Mouse (Mus musculus) cerebellum, postnatal 25 days (tissue): ENCODE results near the gene Mipol1.
A peak's percentile ranks its signal among the peaks of the same experiment; 100 is the strongest.

Experiments used
- DNase-seq, 2 experiments: peaks; one replicate each; pipeline ENCODE4 v3.0.0; 2021; ENCODE audit warnings: mixed read lengths in 2 of 2

Gene Mipol1

DNA sequence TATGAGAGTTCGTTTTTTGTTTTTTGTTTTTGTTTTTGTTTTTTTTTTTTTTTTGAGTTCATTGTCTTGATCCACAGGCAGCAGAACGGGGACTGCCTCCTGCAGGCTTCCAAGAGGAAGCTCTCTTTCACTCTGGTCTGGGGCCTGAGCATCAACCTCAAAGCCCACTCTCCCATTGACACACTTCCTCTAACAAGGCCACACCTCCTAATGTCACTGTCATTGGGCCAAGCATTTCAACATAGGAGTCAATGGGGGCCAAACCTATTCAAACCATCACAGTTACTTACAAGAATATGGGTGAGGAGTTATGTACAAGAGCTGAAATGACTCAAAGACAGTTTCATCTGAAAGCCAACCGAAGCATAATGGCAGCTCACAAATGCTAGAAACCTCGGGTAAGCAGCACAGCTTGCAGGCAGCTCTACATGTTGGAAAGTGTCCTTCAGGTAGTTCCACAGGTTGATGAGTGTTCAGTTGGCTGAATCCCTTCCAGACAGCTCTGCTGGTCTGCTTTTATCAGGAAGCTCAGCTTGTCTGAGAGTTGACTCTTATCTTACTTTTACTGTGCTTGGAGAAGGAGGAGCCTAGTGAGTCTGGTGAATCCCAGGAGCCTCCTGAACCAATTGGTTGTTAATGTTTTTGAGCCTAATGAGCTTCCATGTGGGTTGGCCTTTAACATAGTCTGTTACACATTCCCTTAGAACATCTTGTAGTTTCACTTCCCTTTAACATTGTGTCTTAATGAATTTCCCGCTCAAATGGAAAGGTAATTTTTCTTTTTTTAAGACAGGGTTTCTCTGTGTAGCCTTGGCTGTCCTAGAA lies 13.7 kb downstream of the Mipol1 start:
- DNase-seq: no peak

DNA sequence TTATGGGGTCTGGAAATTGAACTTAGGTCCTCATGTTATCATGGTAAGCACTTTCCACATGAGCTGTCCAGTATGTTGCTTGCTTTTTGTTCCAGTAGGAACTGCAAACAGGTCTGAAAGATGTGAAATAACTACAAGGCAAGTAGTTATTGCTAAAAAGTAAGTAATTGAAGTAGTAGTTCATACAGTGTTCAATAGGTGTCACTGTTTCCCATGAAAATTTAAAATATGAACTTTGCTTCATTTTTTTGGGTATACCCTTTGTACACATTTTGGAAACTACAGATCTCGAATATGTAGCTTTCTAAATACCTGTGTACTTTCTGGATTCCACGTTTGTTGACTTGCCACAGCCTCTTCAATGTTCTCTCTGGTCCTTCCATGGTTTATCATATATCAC lies 28.3 kb downstream of the Mipol1 start:
- no peak for DNase-seq

DNA sequence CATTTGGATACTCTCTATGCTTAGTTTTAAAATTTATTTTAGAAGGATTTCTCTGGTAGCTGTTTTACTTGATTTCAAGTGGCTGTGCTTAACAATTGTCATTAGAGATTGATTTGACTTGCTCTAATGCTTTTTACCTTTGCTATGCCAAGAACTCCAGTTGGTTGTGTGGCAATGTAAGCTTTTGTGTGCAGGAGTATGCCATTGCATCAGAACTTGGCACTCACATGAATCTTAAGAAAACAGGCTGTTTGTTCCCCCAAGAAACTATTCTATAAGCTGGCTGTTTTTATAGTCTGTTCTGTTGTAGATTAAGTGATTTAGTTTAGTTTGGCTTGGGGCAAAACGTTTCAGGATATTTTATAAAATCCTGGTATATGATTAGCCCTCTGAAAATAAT lies 45.2 kb downstream of the Mipol1 start:
- DNase-seq: no peak

DNA sequence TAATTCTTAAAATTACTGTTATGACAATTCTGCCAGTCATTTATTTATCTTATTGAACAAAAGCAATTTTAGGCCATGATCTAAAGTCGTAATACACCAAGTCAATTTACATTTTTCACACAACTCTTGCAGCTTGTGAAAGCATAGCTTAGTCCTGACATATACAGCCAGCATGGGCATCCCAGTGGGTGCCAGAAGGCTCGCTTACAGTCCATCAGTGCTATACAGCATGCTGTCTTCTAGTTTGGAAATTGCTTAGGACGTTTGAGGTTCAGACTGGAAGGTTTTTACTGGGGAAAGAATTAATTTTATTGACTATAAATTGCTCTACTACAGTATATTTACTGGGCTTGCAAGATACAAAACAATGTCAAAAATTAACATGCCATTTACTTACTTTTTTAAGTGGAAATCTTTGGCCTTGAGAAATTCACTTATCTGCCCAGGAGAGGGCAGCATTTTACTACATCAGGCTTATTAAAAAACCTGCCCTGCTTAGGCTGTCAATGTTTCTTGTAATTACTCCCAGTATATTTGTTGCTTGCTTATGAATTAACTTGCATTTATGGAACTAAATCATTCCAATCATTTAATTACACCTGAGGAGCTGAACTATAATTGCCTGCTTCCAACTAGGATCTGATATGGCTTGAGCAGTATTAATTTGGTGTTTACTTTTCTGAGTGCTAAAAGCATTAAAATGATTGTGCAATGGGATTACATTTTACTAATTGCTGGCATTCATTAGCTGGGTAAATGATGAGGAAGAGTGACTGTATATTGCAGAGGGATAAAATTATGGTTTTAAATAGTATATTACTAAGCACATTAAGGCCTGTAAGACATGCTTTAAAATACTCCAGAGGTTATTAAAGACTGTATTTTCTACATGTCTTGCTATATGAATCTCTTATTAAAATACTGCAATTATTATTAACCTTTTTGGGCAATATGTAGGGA lies 51.2 kb downstream of the Mipol1 start:
- DNase-seq: peak in 1 of 2 experiments; percentile 25

DNA sequence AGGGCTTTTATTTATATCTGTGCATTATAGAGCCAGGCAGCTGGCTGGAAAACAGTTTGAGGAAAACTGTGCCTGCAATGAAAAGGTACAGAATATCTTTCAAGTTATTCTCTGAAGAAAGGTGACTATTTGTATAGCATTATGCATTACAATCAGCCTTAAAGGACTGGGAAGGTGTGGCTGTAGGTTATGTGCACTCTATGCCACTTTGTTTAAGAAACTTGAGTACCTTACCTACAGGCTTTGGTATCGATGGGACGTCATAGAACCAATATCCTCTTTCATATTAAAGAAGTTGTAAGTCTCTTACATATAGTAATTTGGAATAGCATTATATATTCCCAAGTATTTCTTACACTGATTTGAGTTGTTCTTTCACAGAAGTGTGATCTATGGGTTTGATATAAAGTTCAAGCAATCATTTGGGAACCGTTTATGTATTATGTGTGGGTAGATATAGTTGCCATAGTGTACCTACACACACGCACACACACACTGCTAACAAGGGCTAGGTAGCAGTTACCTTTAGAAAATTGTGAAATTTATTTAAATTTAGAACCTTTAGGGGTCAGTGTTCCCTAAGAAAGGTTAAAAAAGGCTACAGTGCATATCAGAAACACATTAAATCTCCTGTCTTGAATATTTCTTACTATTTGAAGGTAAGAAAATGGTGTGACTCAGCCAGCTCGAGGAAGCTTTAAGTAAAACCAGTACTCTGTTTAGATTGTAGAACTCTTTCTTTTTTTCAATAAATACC lies 55.3 kb downstream of the Mipol1 start:
- DNase-seq: no peak

DNA sequence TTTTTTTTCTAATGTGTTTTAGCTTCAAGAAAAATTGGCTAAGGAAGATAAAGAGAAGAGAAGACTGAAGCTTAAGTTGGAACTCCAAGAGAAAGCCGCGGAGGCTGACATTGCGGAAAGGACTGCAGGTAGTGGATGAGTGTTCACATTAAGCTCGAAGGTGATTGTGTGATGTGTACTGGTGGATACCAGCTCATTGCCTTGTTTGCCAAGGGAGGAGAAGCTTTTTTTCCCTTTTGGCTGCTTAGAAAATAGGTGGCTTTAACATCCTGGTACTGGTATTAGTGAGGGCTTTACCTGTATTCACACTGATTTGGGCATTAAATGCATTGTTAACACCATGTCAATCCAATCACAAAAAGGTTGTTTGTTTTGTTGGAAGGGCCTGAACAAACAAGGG lies 77.1 kb downstream of the Mipol1 start:
- no peak for DNase-seq

DNA sequence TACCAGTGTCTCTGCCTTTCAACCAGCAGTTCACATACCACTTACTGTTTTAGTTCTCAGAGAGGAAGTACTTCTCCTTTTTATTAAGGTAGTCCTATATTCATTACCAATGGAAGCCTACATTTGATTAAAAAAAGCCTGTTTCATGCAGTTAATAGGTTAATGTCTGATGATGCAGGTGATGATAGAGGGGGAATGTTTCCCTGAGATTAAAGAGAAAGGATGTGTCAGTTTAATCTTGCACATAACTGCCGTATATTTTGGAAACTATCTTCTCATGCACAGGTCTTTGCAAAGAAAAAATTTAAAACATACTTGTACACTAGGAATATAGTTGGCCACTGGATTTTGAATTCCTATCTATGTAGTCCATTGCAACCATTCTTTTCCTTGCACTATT lies 77.5 kb downstream of the Mipol1 start:
- no peak for DNase-seq

DNA sequence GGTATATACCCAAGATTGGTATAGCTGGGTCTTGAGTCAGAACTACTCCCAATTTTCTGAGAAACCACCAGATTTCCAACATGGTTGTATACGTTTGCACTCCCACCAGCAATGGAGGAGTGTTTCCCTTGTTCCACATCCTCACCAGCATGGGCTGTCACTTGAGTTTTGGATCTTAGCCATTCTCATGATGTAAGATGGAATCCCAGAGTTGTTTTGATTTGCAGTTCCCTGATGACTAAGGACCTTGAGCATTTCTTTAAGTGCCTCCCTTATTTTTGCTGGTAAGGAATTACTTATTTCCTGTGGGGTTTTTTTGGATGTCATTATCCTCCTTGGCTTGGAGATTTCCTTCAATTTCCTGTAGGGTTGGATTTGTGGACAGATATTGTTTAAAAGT lies 108.8 kb downstream of the Mipol1 start:
- DNase-seq: no peak

DNA sequence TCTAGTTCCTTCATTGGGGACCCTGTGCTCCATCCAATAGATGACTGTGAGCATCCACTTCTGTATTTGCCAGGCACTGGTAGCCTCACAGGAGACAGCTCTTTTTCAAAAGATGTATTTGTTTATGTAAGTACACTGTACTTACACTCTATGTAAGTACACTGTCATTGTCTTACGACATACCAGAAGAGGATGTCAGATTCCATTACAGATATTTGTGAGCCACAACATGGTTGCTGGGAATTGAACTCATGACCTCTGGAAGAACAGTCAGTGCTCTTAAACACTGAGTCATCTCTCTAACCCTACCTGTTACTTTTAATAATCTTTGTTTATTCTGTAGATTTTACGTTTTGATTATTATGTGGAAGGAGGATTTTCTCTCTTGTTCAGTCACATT lies 109.9 kb downstream of the Mipol1 start:
- DNase-seq: no peak

DNA sequence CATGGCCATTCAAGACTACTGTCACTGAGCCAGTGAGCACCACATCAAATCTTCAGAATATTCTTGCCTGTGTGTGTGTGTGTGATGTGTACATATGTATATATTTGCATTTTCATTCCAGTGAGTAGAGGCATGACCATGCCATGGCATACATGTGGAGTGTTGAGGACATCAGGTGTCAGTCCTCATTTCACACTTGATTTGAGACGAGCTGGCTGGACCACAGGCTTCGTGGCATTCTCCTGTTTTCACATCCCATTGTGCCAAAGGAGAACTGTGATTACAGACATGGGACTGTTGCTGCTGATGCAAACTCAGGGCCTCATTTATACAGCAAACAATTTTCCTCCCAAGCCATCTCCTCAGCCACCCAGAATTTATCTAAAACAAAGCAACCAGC lies 132.5 kb downstream of the Mipol1 start:
- DNase-seq: no peak

DNA sequence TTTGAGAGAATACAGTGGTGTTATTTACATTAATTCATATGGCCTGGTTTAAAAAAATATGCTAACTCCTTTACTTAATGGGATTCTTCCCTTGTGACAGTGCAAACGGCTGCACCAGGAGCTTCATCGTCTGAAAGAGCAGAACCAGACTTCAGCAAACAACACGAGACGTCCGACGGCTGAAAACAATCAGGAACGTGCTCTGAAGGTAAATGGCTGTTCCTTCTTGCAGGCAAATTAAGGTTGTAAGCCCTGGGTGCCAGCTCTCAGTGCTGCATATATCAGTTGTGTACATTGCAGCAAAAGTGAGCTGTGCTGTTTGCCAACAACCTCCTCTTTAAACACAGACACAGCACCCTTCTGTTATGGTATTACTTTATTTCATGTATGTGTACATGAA lies 133.8 kb downstream of the Mipol1 start:
- DNase-seq: no peak

DNA sequence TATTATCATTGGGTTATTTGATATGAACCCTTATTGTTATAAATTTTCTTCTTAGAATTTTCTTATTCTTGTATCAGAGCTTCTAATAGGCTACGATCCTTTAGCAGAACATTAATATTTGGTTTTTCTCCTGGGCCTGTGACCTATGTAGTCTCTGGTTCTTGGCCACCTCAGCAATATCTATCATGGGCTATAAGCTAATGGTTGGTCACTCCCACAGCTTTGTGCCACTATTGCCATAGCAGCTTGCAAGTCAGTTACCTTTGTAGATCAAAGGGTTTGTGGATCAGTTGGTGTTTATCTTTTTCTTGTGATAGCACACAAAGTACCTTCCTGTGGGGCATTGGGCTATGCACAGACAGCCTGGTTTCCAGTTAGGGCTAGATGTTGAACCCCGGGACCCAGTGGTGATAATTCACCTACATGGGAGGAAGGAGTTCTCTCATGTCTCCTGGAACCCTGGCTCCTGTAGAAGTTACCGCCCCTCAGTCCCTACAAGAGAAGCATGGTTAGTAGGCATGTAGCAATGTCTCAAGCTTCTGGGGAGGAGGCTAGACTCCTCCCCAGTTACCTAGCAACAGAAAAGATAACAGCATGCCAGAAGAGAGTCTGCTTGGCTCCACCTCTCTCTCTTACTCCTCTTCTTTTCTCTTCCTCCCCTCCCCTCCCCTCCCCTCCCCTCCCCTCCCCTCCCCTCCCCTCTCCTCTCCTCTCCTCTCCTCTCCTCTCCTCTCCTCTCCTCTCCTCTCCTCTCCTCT lies 141.7 kb downstream of the Mipol1 start:
- no peak for DNase-seq

DNA sequence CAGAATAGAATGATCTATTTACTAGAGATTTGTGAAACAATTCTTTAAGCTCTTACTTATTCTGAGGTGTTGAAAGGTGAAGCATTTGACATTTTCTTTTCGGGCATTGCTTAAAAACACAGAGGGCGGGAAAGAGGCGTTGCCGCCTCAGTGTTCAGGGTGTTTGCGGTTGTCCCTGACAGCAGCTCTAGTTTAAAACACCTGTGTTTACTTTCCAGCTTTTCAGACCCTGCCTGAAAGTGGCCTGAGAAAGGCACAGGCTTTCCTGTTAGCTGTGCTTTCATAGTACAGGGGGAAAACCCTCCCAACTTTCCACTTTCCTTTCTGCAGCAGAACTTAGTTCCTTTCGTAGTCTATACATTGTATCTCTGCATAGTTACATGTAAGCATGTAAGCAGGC lies 152.6 kb downstream of the Mipol1 start:
- no peak for DNase-seq

DNA sequence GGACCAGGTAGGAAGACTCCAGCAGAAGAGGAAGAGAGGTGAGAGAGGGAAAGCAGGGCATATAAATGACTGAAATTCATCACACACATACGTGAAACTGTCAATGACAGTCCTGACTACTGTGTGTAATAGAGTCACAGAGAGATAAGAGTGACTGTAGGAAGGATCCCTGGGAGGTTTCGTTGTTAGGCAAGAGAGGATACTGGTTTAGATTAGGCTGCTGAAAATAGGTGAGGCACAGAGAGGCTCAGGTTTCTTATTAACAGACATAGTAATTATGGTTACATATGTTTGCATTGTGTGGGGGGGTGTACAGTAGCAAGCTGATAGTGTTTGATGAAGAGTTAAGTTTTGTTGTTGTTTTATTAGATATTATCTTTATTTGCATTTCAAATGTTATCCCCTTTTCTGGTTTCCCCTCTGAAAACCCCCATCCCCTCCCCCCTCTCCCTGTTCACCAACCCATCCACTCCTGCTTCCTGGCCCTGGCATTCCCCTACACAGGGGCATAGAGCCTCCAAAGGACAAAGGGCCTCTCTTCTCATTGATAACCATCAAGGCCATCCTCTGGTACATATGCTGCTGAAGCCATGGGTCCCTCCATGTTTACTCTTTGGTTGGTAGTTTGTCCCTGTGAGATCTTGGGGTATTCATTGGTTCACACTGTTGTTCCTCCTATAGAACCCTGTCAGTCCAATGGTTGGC lies 157.5 kb downstream of the Mipol1 start:
- no peak for DNase-seq

DNA sequence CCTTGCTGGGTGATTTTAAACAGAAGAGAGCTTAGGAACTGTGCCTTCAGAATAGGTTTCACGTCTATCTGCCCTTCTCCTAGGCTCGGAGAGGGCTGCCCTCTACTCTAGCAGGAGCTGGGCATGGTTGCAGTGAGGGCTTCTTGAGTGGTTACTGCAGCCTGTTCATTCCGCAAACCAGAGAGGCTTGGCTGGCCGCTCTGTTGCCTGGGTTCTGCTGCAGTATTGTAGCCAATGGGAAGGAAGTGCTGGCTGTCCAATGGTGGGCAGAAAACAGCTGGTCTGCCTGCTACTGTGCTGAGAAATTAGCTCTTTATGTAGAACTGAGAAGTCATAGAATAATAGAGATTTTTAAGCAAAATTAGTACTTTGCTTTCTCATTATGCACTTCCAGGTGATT lies 169.3 kb downstream of the Mipol1 start:
- DNase-seq: no peak

DNA sequence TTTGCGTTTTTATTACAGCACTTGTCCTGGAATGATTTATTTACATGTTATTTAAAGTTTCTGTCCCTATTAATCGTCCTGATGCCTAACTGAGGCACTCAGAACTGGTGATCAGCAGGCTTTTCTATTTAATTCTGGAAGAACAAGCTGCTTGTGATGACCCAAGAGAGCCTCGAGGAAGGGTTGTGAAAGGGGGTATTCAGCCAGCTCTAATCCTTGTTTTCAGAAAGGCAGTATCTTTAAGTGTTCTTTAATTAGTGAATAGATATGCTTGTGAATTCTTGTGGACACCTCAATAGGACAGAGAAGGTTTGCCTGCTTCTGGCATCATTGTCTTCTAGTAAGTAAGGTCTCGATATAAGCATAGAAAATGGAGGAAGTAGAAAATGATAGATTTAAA lies 170.0 kb downstream of the Mipol1 start:
- no peak for DNase-seq

DNA sequence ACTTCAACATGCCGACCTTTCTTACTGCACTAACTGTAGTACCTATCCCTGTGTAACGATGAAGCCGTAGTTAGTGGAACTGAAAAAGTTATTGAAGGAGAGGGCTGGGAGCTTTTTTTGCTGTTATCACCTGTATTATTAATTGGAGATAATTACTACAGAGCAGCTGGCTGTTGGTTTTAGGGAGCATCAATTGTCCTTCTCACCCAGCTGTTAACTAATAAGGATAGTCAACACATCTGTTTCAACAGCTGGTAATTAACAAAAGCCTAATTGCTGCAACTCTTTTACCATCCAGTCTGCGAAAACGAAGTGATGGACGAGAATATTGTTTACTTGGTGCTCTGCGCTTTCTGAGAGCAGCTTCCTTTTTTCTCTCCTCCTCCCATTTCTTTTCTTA lies 170.9 kb downstream of the Mipol1 start:
- no peak for DNase-seq

DNA sequence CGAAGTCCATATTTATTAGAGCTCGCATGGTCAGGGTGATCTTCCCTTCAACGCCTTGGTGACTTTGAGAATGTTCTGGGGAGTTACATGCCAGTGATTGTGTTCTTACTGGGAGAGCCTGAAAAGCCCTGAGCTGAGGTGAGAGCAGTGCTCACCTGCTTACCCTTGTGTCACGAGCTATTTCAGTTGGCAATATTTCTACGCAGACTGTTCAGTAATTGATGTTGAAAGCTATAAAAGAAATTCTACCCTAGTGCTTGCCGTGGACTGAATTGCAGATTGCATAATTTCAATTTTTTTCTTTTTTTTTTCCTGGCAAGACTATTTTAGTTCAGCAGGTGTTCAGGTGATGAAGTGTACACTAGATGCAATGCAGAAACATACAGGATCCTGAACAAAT lies 172.1 kb downstream of the Mipol1 start:
- no peak for DNase-seq

DNA sequence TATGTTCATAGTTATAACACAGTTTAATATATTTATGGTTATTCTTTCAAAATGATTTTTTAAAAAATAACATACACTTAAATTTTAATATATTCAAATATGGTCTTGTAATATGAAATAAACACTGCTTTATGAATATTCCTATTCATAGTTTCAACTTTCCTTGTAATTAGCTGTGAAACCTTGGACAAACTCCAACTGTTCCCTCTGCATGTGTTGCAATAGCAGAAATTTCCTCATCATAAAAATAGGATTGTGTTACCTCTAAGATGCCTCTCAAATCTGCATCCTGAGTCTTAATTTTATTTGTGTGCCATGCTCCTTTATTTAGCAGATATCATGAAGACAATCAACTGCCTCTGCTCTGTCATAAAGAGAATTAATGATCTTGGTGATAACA lies 179.7 kb downstream of the Mipol1 start:
- no peak for DNase-seq

DNA sequence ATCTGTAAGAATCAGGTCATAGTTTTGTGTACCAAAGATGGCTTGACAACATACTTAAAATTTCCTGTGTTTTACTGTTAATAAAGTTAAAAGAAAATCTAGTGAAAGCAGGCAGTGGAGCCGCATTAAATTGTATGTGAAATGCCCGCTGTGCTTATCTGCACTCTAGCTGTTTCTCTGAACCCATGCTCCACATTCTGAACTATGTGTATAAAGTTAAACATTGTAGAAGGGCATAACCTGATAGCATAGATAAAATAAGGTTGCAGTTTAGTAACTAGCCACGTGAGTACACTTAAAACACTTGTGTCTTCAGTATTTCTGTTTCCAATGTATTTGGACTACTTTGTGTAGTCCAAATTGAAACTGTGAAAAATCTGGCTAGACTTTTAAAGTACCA lies 183.6 kb downstream of the Mipol1 start:
- no peak for DNase-seq

DNA sequence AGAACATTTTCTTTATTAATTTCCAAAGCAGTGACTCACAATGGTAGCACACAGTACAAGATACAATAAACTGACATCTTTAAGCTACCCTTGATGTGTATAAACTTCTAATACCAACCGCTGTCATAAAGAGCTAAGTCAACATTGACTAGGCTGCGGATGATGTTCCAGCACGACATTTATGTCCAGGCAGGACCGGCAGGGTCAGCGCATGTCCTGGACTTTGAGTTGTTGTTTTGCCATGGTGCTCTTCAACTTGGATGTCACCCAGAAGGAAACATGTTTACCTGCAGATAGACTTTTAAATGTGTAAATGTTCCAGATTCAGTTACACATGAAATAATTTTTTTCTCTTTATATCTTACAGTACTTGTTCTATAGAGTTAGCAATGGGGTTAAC lies 194.7 kb downstream of the Mipol1 start:
- no peak for DNase-seq

DNA sequence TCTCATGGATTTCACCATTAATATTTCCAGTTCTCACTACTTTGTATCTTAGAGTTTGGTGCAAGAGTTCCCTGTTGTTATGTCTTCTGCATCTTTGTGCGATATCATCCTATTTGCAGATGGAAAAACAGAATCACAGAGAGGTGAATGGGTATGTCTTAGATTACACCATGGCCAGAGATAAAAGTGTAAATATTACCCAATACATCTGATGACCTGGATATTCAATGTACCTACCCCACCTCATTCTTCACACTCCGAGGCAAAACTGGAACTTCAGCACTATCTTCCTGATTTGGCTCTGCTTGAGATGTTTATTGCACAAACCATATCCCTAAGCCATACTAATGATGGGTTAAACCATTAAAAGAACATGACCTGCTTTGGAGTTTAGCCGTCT lies 198.0 kb downstream of the Mipol1 start:
- no peak for DNase-seq
